Mouse (Mus musculus) CH12.LX (cell line): ENCODE results near the gene Gcnt3.

ENCODE experiments used
- CTCF ChIP-seq, 2 experiments: IDR thresholded peaks in 1 of 2; conservative IDR thresholded peaks in 1 of 2; 2 replicates each; pipeline ENCODE4 v1.5.1; 2011 to 2012; ENCODE audit warnings: low read depth in 2 of 2, low read length in 2 of 2, improper control_type of control experiment in 1 of 2, inconsistent platforms in 1 of 2, mild to moderate bottlenecking in 1 of 2, moderate library complexity in 1 of 2
- ETS1 ChIP-seq: conservative IDR thresholded peaks from 2 replicates; pipeline ENCODE4 v1.6.1; 2012; ENCODE audit warnings: low read depth, mild to moderate bottlenecking, inconsistent platforms, low read length, improper control_type of control experiment, moderate library complexity
- POLR2A ChIP-seq: IDR thresholded peaks from 2 replicates; pipeline ENCODE4 v1.6.1; 2011; ENCODE audit warnings: low read depth, mild to moderate bottlenecking, improper control_type of control experiment, low read length

DNA sequence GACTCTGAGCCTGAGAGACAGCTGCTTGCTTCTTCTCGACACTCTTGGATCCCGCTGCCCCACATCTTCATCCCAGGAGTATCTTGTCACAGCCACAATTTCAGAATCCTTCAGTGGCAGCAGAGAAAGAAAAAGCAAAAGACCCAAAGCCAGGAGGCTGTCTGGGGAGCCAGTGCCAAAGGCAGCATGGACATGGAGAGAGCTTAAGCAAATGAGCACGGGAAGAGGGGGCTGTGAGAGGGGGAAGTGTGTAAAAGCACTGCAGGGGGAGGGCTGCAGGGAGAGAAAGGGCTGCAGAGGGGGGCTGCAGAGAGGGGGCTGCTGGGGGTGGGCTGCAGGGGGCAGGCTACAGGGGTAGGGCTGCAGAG, 11.5 kb upstream of the Gcnt3 start:
- TF ChIP-seq CTCF (conservative IDR thresholded peaks at IDR 0.05 in 1 of 2, IDR thresholded peaks at IDR 0.05 in 1 of 2; ENCODE audit: low read depth in 2 of 2, low read length in 2 of 2): no peak
- no peak for TF ChIP-seq ETS1
- TF ChIP-seq POLR2A: no peak
